Mouse (Mus musculus) regulatory T cell (primary cell): ENCODE data around the gene Smpd3.
"Not testable (repeated sequence)": the region's sequence is repeated elsewhere in the genome, so short reads cannot be mapped to it uniquely, and the experiment has no call there.

Source experiments
- in situ Hi-C: fragments of 300-600 bp; cut with MboI, MseI; formaldehyde crosslinking; loops from one replicate; pipeline ENCODE4 v1.15.1; 2025; ENCODE audit warnings: high pct_unique_total_duplicates

Gene Smpd3

DNA sequence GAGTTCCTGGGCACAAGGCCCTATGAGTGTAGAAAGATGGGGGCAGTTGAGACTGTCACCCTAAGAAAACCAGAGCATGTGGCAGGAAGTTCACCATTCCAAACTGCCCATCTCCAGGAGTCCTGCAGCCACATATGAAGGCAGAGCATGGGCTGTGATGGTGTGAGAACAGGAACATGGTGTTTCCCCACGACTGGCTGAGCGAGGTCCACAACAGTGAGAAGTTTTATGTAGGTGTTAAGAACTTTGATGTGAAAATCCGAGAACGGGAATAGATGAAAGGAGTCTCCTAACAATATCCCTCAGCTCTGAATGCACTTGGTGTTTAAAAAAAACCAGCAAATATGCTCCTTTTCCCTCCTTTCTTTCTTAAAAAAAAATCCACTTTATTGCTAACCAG lies 5.3 kb downstream of the Smpd3 start:
- in situ Hi-C loops: loop anchor here (10.0 kb wide), 1 partner anchor 942 kb away; no protein-coding TSS in a partner anchor

DNA sequence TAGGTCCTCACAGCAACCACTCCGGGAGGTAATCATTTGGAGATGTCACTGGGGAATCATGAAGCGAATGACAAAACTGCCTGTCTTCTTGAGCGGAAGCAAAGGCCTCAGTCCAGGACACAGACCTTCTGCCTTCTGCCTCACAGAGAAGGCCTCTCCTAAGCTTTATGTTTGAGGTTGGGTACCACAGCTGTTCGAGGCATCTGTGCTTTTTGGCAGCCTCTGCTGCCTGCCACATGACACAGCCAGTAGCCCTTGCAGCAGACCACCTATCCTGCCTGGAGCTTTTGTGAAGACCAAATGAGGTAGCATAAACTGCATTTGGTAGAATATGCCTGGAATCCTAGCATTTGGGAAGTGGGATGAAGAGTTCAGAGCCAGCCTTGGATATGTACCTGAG lies 11.2 kb downstream of the Smpd3 start:
- in situ Hi-C loops: no loop called here

GRCm38 (mm10) chr8:106321434-106321833 lies 16.4 kb downstream of the Smpd3 start:
- in situ Hi-C loops: no loop called here

DNA sequence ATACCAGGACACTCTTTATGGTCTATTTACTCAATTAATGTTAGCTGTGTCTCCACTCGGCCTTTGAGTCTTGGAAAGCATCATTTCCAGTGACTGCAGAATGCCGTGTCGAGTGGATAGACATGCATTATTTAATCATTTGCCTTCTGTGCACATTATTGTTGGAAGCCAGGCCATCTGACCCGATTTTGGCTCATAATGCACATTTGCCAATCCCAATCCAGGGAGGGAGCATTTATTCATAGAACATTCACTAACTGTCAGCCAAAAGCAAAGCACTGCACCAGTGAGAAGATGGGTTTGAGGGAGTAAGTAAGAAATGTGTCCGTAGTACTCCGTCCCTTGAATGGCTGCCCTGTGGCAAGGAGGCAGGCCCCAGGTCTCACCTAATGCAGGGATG lies 17.8 kb downstream of the Smpd3 start:
- in situ Hi-C loops: no loop called here

GRCm38 (mm10) chr8:106317091-106317490 lies 20.7 kb downstream of the Smpd3 start:
- in situ Hi-C loops: no loop called here

- in situ Hi-C loops: no loop called here
Measured at GRCm38 (mm10) chr8:106316506-106316905, 21.3 kb downstream of the Smpd3 start.

DNA sequence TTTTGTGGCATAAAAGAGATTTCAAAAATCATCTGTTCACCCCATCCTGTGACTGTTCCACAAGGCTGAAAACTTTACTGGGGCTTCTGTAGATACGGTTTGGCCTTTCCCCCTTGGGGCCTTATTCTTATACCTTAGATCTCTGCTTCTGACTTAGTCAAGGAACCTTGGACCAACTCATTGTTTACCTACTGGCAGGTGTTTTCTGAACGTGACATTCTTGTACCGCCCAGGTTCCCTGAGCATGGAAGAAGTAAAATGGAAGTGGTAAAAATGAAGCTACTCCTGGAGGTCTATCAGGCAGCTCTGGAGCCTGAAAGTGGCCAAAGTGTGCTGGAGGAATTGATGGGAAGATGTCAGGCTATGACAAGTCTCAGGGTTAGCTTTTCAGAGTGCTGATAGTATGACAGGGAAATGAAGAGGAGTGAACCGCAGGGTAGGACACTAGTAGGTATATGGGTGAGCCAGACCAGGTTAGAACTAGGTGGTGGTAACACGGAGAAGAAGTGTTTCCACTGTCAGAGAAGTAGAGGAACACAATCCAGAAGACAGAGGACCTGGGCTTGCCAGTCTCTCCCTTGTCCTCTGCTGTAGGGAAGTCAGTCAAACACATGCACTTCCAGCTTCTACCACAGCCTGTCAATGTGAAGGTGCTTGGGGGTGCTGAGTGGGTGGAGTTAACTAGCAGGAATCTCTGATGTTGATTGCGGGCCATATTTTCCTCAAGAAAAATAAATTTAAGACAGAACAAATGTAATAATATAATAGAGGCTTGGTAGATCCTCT lies 22.2 kb downstream of the Smpd3 start:
- in situ Hi-C loops: no loop called here

DNA sequence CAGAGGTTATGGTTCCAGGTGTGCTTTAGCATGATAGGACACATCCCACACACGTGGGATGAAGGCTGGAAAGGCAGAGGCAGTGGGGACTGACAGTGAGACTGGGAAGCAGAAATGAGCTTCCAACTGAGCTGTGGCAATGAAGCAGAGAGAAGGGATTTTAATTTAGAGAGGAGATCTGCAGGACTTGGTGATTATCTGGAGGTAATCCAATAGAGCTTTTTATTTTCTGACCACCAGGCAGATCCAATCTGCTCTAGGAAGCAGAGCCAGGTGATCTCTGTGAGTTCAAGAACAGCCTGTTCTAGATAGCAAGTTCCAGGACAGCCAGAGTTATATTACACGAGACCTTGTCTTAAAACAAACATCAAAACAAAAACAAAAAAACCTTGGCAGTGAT lies 24.0 kb downstream of the Smpd3 start:
- in situ Hi-C loops: no loop called here

- in situ Hi-C loops: no loop called here
Measured at GRCm38 (mm10) chr8:106313120-106313737, 24.6 kb downstream of the Smpd3 start.

- in situ Hi-C loops: no loop called here
Measured at GRCm38 (mm10) chr8:106311967-106312366, 25.8 kb downstream of the Smpd3 start.

DNA sequence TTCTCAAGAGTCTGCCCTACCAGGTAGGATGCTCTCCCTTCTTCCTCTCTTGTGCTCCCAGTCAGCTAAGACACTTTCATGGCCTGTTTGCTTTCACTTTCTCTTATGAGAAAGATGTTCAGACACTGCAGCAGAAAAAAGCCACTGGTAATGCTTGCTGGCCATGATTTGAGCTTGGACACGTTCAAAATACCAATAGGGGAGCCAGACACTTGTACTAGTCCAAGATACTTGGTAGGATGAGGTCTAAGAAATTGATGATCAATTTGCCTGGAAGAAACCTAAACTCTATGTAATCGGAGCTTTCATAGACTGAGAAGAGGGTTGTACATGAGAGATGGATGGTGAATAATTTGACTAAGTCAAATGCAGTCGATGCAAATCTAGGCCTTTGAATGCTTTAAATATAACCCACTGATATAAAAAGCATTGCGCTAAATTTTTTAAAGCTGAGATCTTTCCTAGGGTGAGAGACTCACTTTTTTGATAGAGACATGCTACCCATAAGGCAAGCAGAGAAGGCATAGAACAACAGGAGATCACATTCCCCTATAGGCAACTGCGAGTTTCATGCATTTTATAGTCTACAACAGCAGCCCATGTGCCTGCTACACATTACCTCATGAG lies 27.6 kb downstream of the Smpd3 start:
- in situ Hi-C loops: no loop called here

GRCm38 (mm10) chr8:106308082-106308786 lies 29.6 kb downstream of the Smpd3 start:
- in situ Hi-C loops: not testable (repeated sequence)

DNA sequence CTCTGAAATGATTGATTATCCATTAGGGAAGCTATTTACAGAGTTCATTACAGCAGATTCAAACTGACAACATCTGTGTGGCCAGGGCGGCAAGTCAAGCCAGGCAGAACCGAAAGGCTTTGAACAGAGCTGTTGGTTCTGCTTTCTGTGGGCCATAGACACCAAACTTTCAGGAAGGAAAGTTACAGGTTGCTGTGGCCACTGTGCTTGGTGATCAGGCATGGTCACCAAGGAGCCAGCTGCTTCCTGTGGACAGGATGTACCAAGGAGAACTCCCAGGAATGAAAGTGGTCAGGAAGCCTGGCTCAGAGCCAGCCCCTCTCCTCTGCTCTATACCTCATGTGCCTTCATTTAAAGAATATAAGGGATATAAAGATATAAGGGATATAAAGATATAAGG lies 30.2 kb downstream of the Smpd3 start:
- in situ Hi-C loops: no loop called here

- in situ Hi-C loops: not testable (repeated sequence)
Measured at GRCm38 (mm10) chr8:106306711-106307248, 31.0 kb downstream of the Smpd3 start.

DNA sequence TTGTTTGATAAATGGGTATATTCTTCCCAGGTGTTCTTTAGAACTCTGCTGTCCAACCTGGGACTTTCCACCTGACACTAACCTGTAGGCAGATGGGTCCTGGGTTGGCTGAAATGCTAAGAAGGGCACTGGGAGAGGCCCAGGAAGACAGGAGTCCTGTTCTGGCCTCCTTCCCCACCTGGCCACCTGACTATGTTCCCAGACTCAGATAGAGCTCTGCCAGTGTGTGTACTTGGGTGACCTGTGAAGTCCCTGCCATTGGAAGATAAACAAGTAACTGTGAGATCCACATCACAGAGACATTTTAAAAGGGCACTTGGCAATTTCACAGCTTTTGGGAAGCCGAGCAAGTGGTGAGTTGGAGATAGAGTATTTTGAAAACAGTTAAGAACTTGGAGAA lies 31.7 kb downstream of the Smpd3 start:
- in situ Hi-C loops: no loop called here

GRCm38 (mm10) chr8:106305301-106305700 lies 32.5 kb downstream of the Smpd3 start:
- in situ Hi-C loops: no loop called here

GRCm38 (mm10) chr8:106304321-106304720 lies 33.5 kb downstream of the Smpd3 start:
- in situ Hi-C loops: no loop called here

- in situ Hi-C loops: no loop called here
Measured at GRCm38 (mm10) chr8:106300739-106301715, 36.8 kb downstream of the Smpd3 start.

DNA sequence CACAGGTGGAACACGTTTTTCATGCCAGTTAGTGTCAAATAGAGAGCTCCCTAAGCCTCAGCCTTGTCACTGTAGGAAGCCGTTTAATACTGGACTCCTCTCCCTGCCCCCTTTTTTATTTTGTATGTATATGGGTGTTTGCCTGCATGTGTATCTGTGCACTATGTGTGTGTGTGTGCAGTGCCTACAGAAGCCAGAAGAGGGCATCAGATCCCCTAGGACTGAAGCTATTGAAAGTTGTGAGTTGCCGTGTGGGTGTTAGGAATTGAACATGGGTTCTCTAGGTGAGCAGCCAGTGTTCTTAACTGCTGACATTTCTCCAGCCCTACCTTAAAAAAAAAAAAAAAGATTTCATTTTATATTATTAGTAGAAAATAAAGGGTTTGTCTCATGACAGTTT lies 38.1 kb downstream of the Smpd3 start:
- in situ Hi-C loops: no loop called here

- in situ Hi-C loops: no loop called here
Measured at GRCm38 (mm10) chr8:106298846-106299245, 38.9 kb downstream of the Smpd3 start.

DNA sequence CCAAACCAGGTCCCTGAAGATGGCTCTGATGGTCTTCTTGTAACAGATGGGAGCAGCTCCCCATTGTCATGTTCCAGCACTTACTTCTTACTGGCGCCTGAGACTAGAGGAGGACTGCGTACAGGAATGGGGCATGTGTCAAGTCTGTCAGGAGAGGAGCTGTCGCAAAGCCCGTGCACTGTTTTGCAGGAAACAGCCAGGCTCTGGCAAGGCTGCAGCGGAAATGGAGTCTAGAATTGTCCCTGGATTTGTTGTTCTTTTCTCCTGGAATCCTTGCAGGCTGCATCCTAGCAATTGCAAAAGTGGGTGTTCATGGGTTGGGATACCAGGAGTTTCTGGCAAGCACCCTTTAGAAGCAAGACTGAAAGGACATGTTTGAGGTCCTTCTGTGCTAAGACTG lies 39.5 kb downstream of the Smpd3 start:
- in situ Hi-C loops: no loop called here
